Mouse (Mus musculus): Measurements from ENCODE around the gene Fbxl12. TPM values are rescaled to one million over a fixed set of nuclear protein-coding genes. Genes with fewer than 3 reads are reported as not detected.
"Not testable (repeated sequence)": the region's sequence is repeated elsewhere in the genome, so short reads cannot be mapped to it uniquely, and the experiment has no call there.

Fbxl12 gene
- polyA plus RNA-seq, 1 experiment from 2014 or later, result 13.4 TPM

- peaks cover 20% of the 10 kb centered on the region for H3K4me1 ChIP-seq (replicated peaks)
- peak within 1 kb of the TSS; percentile 83 for H3K4me2 ChIP-seq
- H3K9ac ChIP-seq, result peak within 1 kb of the TSS; percentile 89
- peak; percentile 100 for ATAC-seq (replicated peaks; ENCODE audit: insufficient number of reproducible peaks, insufficient read depth, low FRiP score, low read depth)
- H3K4me3 ChIP-seq, result peak within 1 kb of the TSS; percentile 94
- H3K36me3 ChIP-seq, result peaks cover 38% of the 10 kb centered on the region
- H3K9me3 ChIP-seq (replicated peaks), result no peaks in the 10 kb centered on the region
- WGBS, result under 1% methylated on average over 45 of the region's 45 CpGs
- H3K27ac ChIP-seq, result peak within 1 kb of the TSS; percentile 47; the same call in 1 of the 2 replicates
- no peaks in the 10 kb centered on the region for H3K27me3 ChIP-seq
Measured at GRCm38 (mm10) chr9:20651602-20652259, 7.2 kb upstream of the Fbxl12 start, which contains the start of gene Pin1. TSS of gene Pin1 (plus strand) at chr9:20652095.

GRCm38 (mm10) chr9:20645121-20645520 is 554 bp upstream of the Fbxl12 start:
- no peak for ATAC-seq (replicated peaks; ENCODE audit: insufficient number of reproducible peaks, insufficient read depth, low FRiP score, low read depth)

GRCm38 (mm10) chr9:20643781-20644180 is 786 bp downstream of the Fbxl12 start:
- Histone ChIP-seq H3K4me3 (peak overlapping the region; percentile 76), H3K36me3 (peaks cover 18% of the 10 kb centered on the region), H3K9me3 (replicated peaks) (no peaks in the 10 kb centered on the region), H3K4me2 (peak overlapping the region; percentile 93), H3K27me3 (no peaks in the 10 kb centered on the region), H3K27ac (peak overlapping the region; percentile 98), H3K9ac (peak overlapping the region; percentile 71), H3K4me1 (replicated peaks) (peaks cover 24% of the 10 kb centered on the region)
- no peak for ATAC-seq (replicated peaks; ENCODE audit: insufficient number of reproducible peaks, insufficient read depth, low FRiP score, low read depth)
- WGBS, result 5% methylated on average over 13 of the region's 13 CpGs

More at GRCm38 (mm10) chr9:20645121-20645520, 554 bp upstream of the Fbxl12 start:
- H3K27ac ChIP-seq, result peak overlapping the region; percentile 98
- H3K9me3 ChIP-seq (replicated peaks), result no peaks in the 10 kb centered on the region
- H3K27me3 ChIP-seq, result no peaks in the 10 kb centered on the region
- peaks cover 15% of the 10 kb centered on the region for H3K36me3 ChIP-seq
- peaks cover 24% of the 10 kb centered on the region for H3K4me1 ChIP-seq (replicated peaks)
- peak overlapping the region; percentile 71 for H3K9ac ChIP-seq
- peak overlapping the region; percentile 93 for H3K4me2 ChIP-seq
- H3K4me3 ChIP-seq, result peak overlapping the region; percentile 76
- WGBS, result 3% methylated on average over 17 of the region's 17 CpGs

GRCm38 (mm10) chr9:20642896-20643466 is 1.6 kb downstream of the Fbxl12 start:
- Histone ChIP-seq H3K4me2 (peak overlapping the region; percentile 93), H3K9ac (peak overlapping the region; percentile 71), H3K27ac (peak overlapping the region; percentile 98), H3K27me3 (no peaks in the 10 kb centered on the region), H3K4me3 (peak overlapping the region; percentile 76), H3K36me3 (peaks cover 22% of the 10 kb centered on the region), H3K9me3 (replicated peaks) (no peaks in the 10 kb centered on the region), H3K4me1 (replicated peaks) (peaks cover 27% of the 10 kb centered on the region)
- under 1% methylated on average over 30 of the region's 30 CpGs for WGBS
- peak; percentile 82 for ATAC-seq (replicated peaks; ENCODE audit: insufficient number of reproducible peaks, insufficient read depth, low FRiP score, low read depth)

GRCm38 (mm10) chr9:20642101-20642895 is 2.3 kb downstream of the Fbxl12 start, which contains the start of gene Ubl5:
TSS of gene Ubl5 (plus strand) at chr9:20642878.
- Histone ChIP-seq H3K36me3 (peaks cover 18% of the 10 kb centered on the region; the same call in 1 of the 2 replicates), H3K27ac (peak within 1 kb of the TSS; percentile 98), H3K4me2 (peak within 1 kb of the TSS; percentile 93), H3K9ac (peak within 1 kb of the TSS; percentile 89), H3K4me3 (peak within 1 kb of the TSS; percentile 76), H3K27me3 (no peaks in the 10 kb centered on the region), H3K9me3 (replicated peaks) (no peaks in the 10 kb centered on the region), H3K4me1 (replicated peaks) (peaks cover 27% of the 10 kb centered on the region)
- under 1% methylated on average over 51 of the region's 51 CpGs for WGBS
- peak; percentile 91 for ATAC-seq (replicated peaks; ENCODE audit: insufficient number of reproducible peaks, insufficient read depth, low FRiP score, low read depth)

- Histone ChIP-seq H3K4me2 (peak overlapping the region; percentile 93), H3K4me1 (replicated peaks) (peaks cover 27% of the 10 kb centered on the region), H3K4me3 (peak overlapping the region; percentile 76), H3K9ac (peak overlapping the region; percentile 89), H3K36me3 (peaks cover 18% of the 10 kb centered on the region; the same call in 1 of the 2 replicates), H3K27ac (peak overlapping the region; percentile 98), H3K27me3 (no peaks in the 10 kb centered on the region), H3K9me3 (replicated peaks) (no peaks in the 10 kb centered on the region)
- no peak for ATAC-seq (replicated peaks; ENCODE audit: insufficient number of reproducible peaks, insufficient read depth, low FRiP score, low read depth)
- 10% methylated on average over 6 of the region's 6 CpGs for WGBS
Measured at GRCm38 (mm10) chr9:20641501-20641900, 3.1 kb downstream of the Fbxl12 start.

- Histone ChIP-seq H3K27ac (no peak overlapping the region), H3K4me2 (no peak overlapping the region), H3K4me1 (replicated peaks) (peaks cover 20% of the 10 kb centered on the region), H3K36me3 (peaks cover 18% of the 10 kb centered on the region; the same call in 1 of the 2 replicates), H3K9ac (no peak overlapping the region), H3K4me3 (no peak overlapping the region), H3K27me3 (no peaks in the 10 kb centered on the region), H3K9me3 (replicated peaks) (no peaks in the 10 kb centered on the region)
- ATAC-seq (replicated peaks; ENCODE audit: insufficient number of reproducible peaks, insufficient read depth, low FRiP score, low read depth), result no peak
- WGBS, result 93% methylated on average over 4 of the region's 4 CpGs
Measured at GRCm38 (mm10) chr9:20639486-20639885, 5.1 kb downstream of the Fbxl12 start.

GRCm38 (mm10) chr9:20638552-20638951 is 6.0 kb downstream of the Fbxl12 start:
- peaks cover 18% of the 10 kb centered on the region; the same call in 1 of the 2 replicates for H3K36me3 ChIP-seq
- H3K4me3 ChIP-seq, result no peak overlapping the region
- no peak overlapping the region for H3K9ac ChIP-seq
- WGBS, result 84% methylated on average over 19 of the region's 19 CpGs
- no peaks in the 10 kb centered on the region for H3K9me3 ChIP-seq (replicated peaks)
- ATAC-seq (replicated peaks; ENCODE audit: insufficient number of reproducible peaks, insufficient read depth, low FRiP score, low read depth), result no peak
- no peak overlapping the region for H3K4me2 ChIP-seq
- H3K27ac ChIP-seq, result no peak overlapping the region
- H3K4me1 ChIP-seq (replicated peaks), result peaks cover 16% of the 10 kb centered on the region
- no peaks in the 10 kb centered on the region for H3K27me3 ChIP-seq

GRCm38 (mm10) chr9:20636790-20637189 is 7.8 kb downstream of the Fbxl12 start:
- no peak overlapping the region for H3K9ac ChIP-seq
- ATAC-seq (replicated peaks; ENCODE audit: insufficient number of reproducible peaks, insufficient read depth, low FRiP score, low read depth), result no peak
- WGBS, result 71% methylated on average over 2 of the region's 2 CpGs

GRCm38 (mm10) chr9:20636256-20636655 is 8.3 kb downstream of the Fbxl12 start:
- 74% methylated on average over 3 of the region's 3 CpGs for WGBS

More at GRCm38 (mm10) chr9:20636790-20637189, 7.8 kb downstream of the Fbxl12 start:
- Histone ChIP-seq H3K4me2 (no peak overlapping the region), H3K4me3 (no peak overlapping the region), H3K4me1 (replicated peaks) (peaks cover 14% of the 10 kb centered on the region), H3K9me3 (replicated peaks) (no peaks in the 10 kb centered on the region), H3K27ac (0 out of 2 replicates have a peak overlapping the region, but pooled peaks have one; percentile 21), H3K27me3 (no peaks in the 10 kb centered on the region), H3K36me3 (peaks cover 23% of the 10 kb centered on the region; the same call in 1 of the 2 replicates)

GRCm38 (mm10) chr9:20635676-20636075 is 8.9 kb downstream of the Fbxl12 start:
- not testable (repeated sequence) for H3K27ac ChIP-seq; H3K4me1 ChIP-seq (replicated peaks); H3K4me2 ChIP-seq; H3K9me3 ChIP-seq (replicated peaks); H3K9ac ChIP-seq; H3K27me3 ChIP-seq; H3K4me3 ChIP-seq; ATAC-seq (replicated peaks; ENCODE audit: insufficient number of reproducible peaks, insufficient read depth, low FRiP score, low read depth)
- WGBS, result 92% methylated on average over 8 of the region's 8 CpGs
- H3K36me3 ChIP-seq, result peaks cover 23% of the 10 kb centered on the region; the same call in 1 of the 2 replicates

More at GRCm38 (mm10) chr9:20636256-20636655, 8.3 kb downstream of the Fbxl12 start:
- Histone ChIP-seq H3K9me3 (replicated peaks) (no peaks in the 10 kb centered on the region), H3K4me2 (no peak overlapping the region), H3K4me3 (no peak overlapping the region), H3K4me1 (replicated peaks) (peaks cover 10% of the 10 kb centered on the region), H3K27me3 (no peaks in the 10 kb centered on the region), H3K27ac (no peak overlapping the region), H3K9ac (no peak overlapping the region), H3K36me3 (peaks cover 23% of the 10 kb centered on the region; the same call in 1 of the 2 replicates)
- ATAC-seq (replicated peaks; ENCODE audit: insufficient number of reproducible peaks, insufficient read depth, low FRiP score, low read depth), result peak; percentile 63; the same call in 1 of the 2 replicates
